ENCODE assay signal across 25 mouse cellular contexts in genomic region chr10:10659976-10660375, GRCm38 (mm10). TPM values are rescaled to one million over a fixed set of nuclear protein-coding genes. Genes with fewer than 3 reads are reported as not detected.
A peak's percentile ranks its signal among the peaks of the same experiment; 100 is the strongest.
DNase-seq lines count a peak whose midpoint lies in the region; ATAC-seq and TF ChIP-seq lines count a peak whose summit lies in the region.
"Had no signal": no experiment of that assay in that cellular context is flagged by ENCODE, and none has a peak within 500 bp of the region (broad histone marks: within the 10 kb centered on the region; RNA-seq: fewer than 3 reads in every experiment).

No protein-coding gene starts in this region.

- no peak for TF ChIP-seq CTCF in liver, adult 2 months (IDR thresholded peaks at IDR 0.05; ENCODE audit: low read depth, low read length)
- no peak for TF ChIP-seq CTCF in liver, postnatal 0 days (IDR thresholded peaks at IDR 0.05; ENCODE audit: low read depth)

- no peak for TF ChIP-seq EP300 in liver, postnatal 0 days (IDR thresholded peaks at IDR 0.05; ENCODE audit: low read depth)

- no peaks in the 10 kb centered on the region for H3K9me3 ChIP-seq in liver, postnatal 0 days (ENCODE audit: low read length)
- H3K9me3 ChIP-seq: embryonic facial prominence, embryonic 13.5 days; embryonic facial prominence, embryonic 15.5 days; forebrain, embryonic 10.5 days; forebrain, embryonic 12.5 days; G1E had no signal

- WGBS in liver, adult 2 months = 61% methylated on average over 3 of the region's 3 CpGs
- WGBS in liver, postnatal 0 days (ENCODE audit: insufficient replicate concordance) = 55% methylated on average over 3 of the region's 3 CpGs

- no peak overlapping the region for H3K4me3 ChIP-seq in liver, adult 2 months (ENCODE audit: insufficient read depth, low read depth, low read length)
- no peak overlapping the region for H3K4me3 ChIP-seq in liver, postnatal 0 days (ENCODE audit: low read depth, low read length)
- H3K4me3 ChIP-seq: embryonic facial prominence, embryonic 13.5 days; embryonic facial prominence, embryonic 15.5 days; erythroblast, embryonic 14.5 days; forebrain, embryonic 10.5 days; forebrain, embryonic 12.5 days had no signal

- H3K4me1 ChIP-seq in liver, adult 2 months (ENCODE audit: control insufficient read depth, insufficient read depth, low read length) = no peaks in the 10 kb centered on the region
- H3K4me1 ChIP-seq in liver, postnatal 0 days (ENCODE audit: insufficient read depth) = no peaks in the 10 kb centered on the region
- H3K4me1 ChIP-seq: embryonic facial prominence, embryonic 13.5 days; embryonic facial prominence, embryonic 15.5 days; forebrain, embryonic 10.5 days; forebrain, embryonic 12.5 days had no signal

- no peaks in the 10 kb centered on the region for H3K36me3 ChIP-seq in liver, adult 2 months (ENCODE audit: control insufficient read depth, insufficient read depth, low read length)
- H3K36me3 ChIP-seq in liver, postnatal 0 days (replicated peaks; ENCODE audit: insufficient read depth, low read length) = no peaks in the 10 kb centered on the region
- H3K36me3 ChIP-seq: embryonic facial prominence, embryonic 13.5 days; embryonic facial prominence, embryonic 15.5 days; forebrain, embryonic 10.5 days; forebrain, embryonic 12.5 days; G1E had no signal

- no peaks in the 10 kb centered on the region for H3K27me3 ChIP-seq in liver, adult 2 months (ENCODE audit: control insufficient read depth, insufficient read depth, low read length)
- no peaks in the 10 kb centered on the region for H3K27me3 ChIP-seq in liver, postnatal 0 days (ENCODE audit: insufficient read depth, low read length)
- H3K27me3 ChIP-seq: CH12.LX; embryonic facial prominence, embryonic 13.5 days; embryonic facial prominence, embryonic 15.5 days; forebrain, embryonic 12.5 days; Patski had no signal

- peak; percentile 34 for DNase-seq in liver, adult 2 months (ENCODE audit: extremely low read depth, low read depth, low spot score)
- DNase-seq in liver, postnatal 0 days = no peak
- DNase-seq in right cerebral cortex, adult 2 months (ENCODE audit: low spot score in 2 of 2) = no peak
- no peak for DNase-seq in layer of hippocampus, adult 9-10 months (ENCODE audit: low spot score)
- DNase-seq: adrenal gland, adult 8-10 months; adrenal gland, postnatal 14 days; adrenal gland, postnatal 36 days; B cell, adult 2 months; embryo, embryonic 11 days had no signal

- no peak overlapping the region for H3K27ac ChIP-seq in liver, adult 2 months (replicated peaks; ENCODE audit: insufficient read depth, low read depth, low read length)
- H3K27ac ChIP-seq in liver, postnatal 0 days (ENCODE audit: low read depth) = no peak overlapping the region
- H3K27ac ChIP-seq: embryonic facial prominence, embryonic 13.5 days; embryonic facial prominence, embryonic 15.5 days; forebrain, embryonic 10.5 days; forebrain, embryonic 12.5 days had no signal

- H3K9ac ChIP-seq in liver, adult 2 months (ENCODE audit: low read depth, low read length) = no peak overlapping the region
- H3K9ac ChIP-seq in liver, postnatal 0 days (replicated peaks) = no peak overlapping the region
- H3K9ac ChIP-seq: embryonic facial prominence, embryonic 13.5 days; embryonic facial prominence, embryonic 15.5 days; forebrain, embryonic 12.5 days had no signal

- TF ChIP-seq POLR2A in liver, adult 2 months (IDR thresholded peaks at IDR 0.05; ENCODE audit: extremely low read depth, insufficient read depth, low read length) = no peak

- no peak for ATAC-seq in liver, postnatal 0 days
- peak; percentile 86 for ATAC-seq in megakaryocyte, adult 5-6 weeks (ENCODE audit: poor library complexity, severe bottlenecking)
- ATAC-seq: activated CD4-positive, CD25-positive, alpha-beta regulatory T cell, adult 4 months; CD4-positive, CD25-positive, alpha-beta regulatory T cell, adult 4 months; forebrain, embryonic 14.5 days; forebrain, embryonic 16.5 days; Patski had no signal

- no peaks in the 10 kb centered on the region for H3K79me2 ChIP-seq in liver, adult 2 months (ENCODE audit: control insufficient read depth, insufficient read depth, low read length)

- no peak overlapping the region for H3K4me2 ChIP-seq in liver, postnatal 0 days (ENCODE audit: low read depth, low read length)
- H3K4me2 ChIP-seq: embryonic facial prominence, embryonic 13.5 days; embryonic facial prominence, embryonic 15.5 days; forebrain, embryonic 12.5 days had no signal

RNA-seq across cellular contexts. Expression of gene Gm10944, which starts 21.2 kb away (rescaled TPM):
- total RNA-seq in liver, adult 2 months (2014; rRNA removed) = not detected in 2 replicates
- polyA plus RNA-seq in liver, adult 2 months (2012; rRNA removed) = not detected in 2 replicates
- polyA plus RNA-seq in liver, postnatal 0 days (2015; fragmentation: Nextera tagmentation; extraction: Ambion mirVana) = not detected in 2 replicates
- not detected in 2 replicates for total RNA-seq in megakaryocyte, adult 5-6 weeks (2015)
- not detected in 2 replicates for total RNA-seq in megakaryocyte, adult 5-6 weeks (2017)
- total RNA-seq: adrenal gland, adult 18-20 months; adrenal gland, adult 8-10 months; adrenal gland, postnatal 14 days; adrenal gland, postnatal 36 days; CH12.LX; G1E had no signal
- polyA plus RNA-seq: activated CD4-positive, CD25-positive, alpha-beta regulatory T cell, adult 4 months; CD4-positive, CD25-positive, alpha-beta regulatory T cell, adult 4 months; cerebellum, adult 2 months; embryonic facial prominence, embryonic 11.5 days; embryonic facial prominence, embryonic 13.5 days; embryonic facial prominence, embryonic 15.5 days; erythroblast, embryonic 14.5 days; forebrain, embryonic 10.5 days; forebrain, embryonic 12.5 days; forebrain, embryonic 14.5 days; forebrain, embryonic 16.5 days; G1E; Patski had no signal
